Mouse (Mus musculus) thymus, adult 2 months (tissue): ENCODE results near the gene Mysm1.

Source experiments
- CTCF ChIP-seq: fragments of 200-500 bp; IDR thresholded peaks from 2 replicates; pipeline ENCODE4 v1.5.1; 2012; ENCODE audit warnings: mild to moderate bottlenecking, control low read depth, low read length, moderate library complexity, borderline replicate concordance; ENCODE audit not compliant: control insufficient read depth, poor library complexity, insufficient read depth; ENCODE audit errors: extremely low read depth
- POLR2A ChIP-seq: fragments of 200-500 bp; IDR thresholded peaks from 2 replicates; pipeline ENCODE4 v1.6.1; 2012; ENCODE audit warnings: mild to moderate bottlenecking, low read length, control low read depth, moderate library complexity; ENCODE audit not compliant: control insufficient read depth, poor library complexity, insufficient read depth; ENCODE audit errors: extremely low read depth

DNA sequence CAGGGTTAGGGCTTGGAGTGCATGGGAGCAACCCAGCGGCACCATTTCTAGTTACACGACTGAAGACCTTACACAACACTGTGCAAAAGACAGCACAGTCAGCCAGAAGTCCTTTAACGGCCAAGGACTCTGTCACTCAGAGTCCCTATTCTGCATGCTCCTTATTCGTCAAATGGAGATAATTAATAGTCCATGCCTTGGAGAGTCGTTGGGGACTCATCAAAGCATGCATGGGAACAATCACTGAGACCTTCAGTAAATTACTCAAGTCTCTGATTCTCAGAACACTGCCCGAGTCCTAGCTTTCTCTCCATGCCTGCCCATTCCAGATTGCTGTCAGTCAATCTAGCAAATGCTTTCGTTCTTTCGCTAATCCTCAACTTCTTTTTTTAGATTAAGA is 28.9 kb upstream of the Mysm1 start:
- no peak for TF ChIP-seq POLR2A
- no peak for TF ChIP-seq CTCF
